Mouse (Mus musculus) T-helper 17 cell (primary cell): Measurements from ENCODE around the gene Gper1.

Source experiments
- in situ Hi-C, 2 experiments: fragments of 300-600 bp; cut with MboI, MseI; formaldehyde crosslinking; loops; 1 replicate in 1 of 2; 2 replicates in 1 of 2; pipeline ENCODE4 v1.15.1; 2025; ENCODE audit warnings: high pct_unique_total_duplicates in 2 of 2

Gene Gper1

DNA sequence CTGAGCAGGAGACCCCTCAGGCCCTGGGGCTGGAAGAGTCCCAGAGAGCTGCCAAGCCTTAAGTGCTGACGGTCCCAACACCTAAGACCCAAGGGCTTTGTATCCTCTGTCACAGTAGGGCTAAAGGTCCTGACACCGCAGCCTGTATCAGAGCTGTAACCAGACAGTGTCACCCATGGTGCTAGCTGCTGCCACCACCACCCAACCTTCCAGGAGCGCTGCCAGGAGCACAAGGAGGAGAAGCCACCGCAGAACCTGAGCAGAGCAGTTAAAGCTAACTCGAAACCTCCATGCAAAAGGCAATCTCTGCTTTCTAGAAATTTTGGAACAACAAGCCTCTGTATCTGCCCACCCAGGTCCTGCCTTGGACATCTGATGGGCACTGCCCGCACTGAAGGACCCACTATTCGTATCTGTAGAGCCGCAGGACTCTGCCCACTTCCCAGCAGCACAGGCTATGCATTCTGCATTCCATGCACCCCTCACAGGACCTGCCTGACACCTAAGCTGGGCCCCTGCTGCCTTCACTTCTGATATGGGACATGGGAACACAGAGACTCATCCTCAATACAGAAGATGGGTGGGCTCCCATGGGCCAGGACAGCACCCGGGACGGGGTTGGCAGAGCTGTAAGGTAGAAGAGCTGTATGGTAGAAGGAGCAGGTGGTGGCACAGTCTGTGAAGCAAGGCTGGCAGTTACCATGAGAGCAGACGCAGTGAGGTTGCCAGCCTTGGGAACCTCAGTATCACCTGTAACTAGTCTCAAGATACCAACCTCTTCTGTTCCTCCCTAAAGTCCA is 18.2 kb downstream of the Gper1 start:
- in situ Hi-C loops = no loop called here

GRCm38 (mm10) chr5:139441726-139442018 is 18.7 kb downstream of the Gper1 start:
- in situ Hi-C loops = no loop called here

- in situ Hi-C loops = no loop called here
These were observed 19.5 kb downstream of the Gper1 start for GRCm38 (mm10) chr5:139442428-139442827.

GRCm38 (mm10) chr5:139442962-139443361 is 20.0 kb downstream of the Gper1 start:
- in situ Hi-C loops = no loop called here

DNA sequence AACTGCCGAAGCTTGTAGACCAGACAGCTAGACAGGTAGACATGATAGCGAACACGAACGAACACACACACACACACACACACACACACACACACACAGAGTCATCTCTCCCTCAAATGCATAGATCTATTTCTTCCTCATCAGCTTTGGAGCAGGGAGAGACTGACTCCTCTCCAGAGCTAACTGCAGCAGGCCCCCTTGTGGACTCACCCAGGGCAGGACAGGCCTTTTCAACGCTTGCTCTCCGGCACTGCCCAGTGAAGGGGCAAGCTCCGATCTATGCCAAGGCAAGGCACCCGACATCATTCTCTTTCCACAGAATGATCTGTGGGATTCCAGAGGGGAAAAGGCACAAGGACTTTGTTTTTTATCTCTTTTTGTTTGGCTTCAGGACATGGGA is 22.3 kb downstream of the Gper1 start:
- in situ Hi-C loops = no loop called here

DNA sequence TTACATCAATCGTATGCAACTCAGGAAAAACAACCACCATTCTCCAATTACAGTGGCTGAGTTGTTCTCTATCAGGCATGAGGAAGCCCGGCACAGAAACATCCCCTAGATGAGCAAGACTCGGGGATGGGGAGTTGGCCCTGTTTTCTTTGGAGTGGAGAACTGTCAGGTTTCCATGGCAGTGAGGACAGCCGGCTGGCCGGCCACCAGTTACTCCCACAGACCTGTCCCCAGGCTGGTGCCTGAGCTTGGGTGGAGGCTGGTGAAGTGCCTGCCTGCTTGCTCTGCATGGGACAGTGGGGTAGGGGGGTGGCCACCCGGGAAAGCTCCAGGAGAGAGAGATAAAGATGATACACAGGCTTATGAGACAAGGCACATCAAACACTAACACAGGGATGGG is 25.1 kb downstream of the Gper1 start:
- in situ Hi-C loops = no loop called here

DNA sequence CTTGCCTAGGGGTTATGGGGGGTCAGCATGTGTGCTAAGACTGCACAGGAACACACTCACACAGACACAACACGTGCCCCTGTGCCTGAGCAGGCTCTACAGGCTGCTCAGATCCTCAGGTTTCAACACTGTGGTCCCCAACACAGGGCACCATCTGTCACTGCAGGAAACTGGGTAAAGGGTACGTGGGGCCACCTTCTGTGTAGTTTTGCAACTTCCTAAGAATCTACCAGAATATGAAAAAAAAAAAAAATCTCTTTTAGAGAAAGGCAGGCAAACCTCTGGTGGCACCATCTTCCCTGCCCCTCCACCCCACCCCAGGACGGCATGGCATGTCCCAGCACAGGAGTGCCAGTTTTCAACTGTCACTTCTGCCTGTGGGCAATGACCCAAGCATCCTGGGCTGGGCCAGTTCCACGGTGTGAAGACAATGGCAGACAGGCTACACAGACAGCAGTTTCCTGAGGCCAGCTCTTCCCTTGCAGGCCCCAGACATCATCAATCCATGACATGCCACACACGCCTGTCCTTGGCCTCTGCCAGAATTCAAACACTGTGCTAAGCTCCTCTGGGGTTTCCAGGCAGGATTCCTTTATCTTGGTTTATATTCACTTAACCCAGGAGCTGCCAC is 26.3 kb downstream of the Gper1 start:
- in situ Hi-C loops = no loop called here

DNA sequence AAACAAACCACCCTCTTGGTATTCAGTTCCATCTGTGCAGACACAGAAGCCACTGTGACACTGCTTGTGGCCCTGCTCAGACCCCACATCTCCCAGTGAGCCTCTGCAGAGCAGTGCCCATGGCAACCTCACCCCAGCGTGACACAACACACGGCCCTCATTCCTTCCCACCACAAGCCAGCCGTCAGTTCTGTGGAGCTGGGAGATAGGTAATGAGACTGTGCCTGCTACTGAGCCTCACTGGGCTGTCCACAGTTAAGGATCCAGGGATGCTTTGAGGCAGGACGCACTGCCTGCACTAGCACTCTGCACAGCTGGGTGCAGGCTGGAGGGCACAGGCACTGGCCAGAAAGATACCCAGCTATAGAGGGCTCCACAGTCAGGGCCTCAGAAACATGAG is 27.0 kb downstream of the Gper1 start:
- in situ Hi-C loops = no loop called here

GRCm38 (mm10) chr5:139453031-139453430 is 30.1 kb downstream of the Gper1 start:
- in situ Hi-C loops = no loop called here

DNA sequence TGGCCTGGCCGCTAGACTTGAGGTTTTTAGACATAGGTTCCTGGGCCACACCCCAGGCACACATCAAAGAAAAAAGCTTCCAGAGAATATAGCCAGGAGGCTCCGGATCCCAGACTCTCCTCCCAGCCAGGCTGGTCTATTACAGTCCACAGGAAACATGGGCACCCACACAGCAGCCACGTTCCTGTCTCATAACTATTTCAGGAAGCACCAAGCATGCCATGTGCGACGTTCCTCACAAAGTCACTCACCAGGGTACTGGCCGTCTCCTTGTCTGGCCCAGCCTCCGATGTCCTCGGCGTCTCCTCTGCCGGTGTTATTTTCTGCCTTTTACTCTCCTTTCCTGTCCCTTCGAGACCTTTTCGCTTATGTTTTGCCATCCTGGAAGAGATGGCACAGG is 32.2 kb downstream of the Gper1 start:
- in situ Hi-C loops = no loop called here

GRCm38 (mm10) chr5:139457241-139457640 is 34.3 kb downstream of the Gper1 start:
- in situ Hi-C loops = no loop called here

GRCm38 (mm10) chr5:139459938-139460337 is 37.0 kb downstream of the Gper1 start:
- in situ Hi-C loops = loop anchor here in 1 of 2 experiments (10.0 kb wide), 1 partner anchor 95 kb away; no protein-coding TSS in a partner anchor

- in situ Hi-C loops = loop anchor here in 1 of 2 experiments (10.0 kb wide), 1 partner anchor 96 kb away; no protein-coding TSS in a partner anchor
These were observed 37.6 kb downstream of the Gper1 start, which contains the start of gene 3110082I17Rik for GRCm38 (mm10) chr5:139460384-139461067. TSS of gene 3110082I17Rik (minus strand) at chr5:139460527.

GRCm38 (mm10) chr5:139464874-139465273 is 41.9 kb downstream of the Gper1 start:
- in situ Hi-C loops = loop anchor here in 1 of 2 experiments (10.0 kb wide), 1 partner anchor 100 kb away; no protein-coding TSS in a partner anchor

GRCm38 (mm10) chr5:139466373-139466772 is 43.4 kb downstream of the Gper1 start:
- in situ Hi-C loops = loop anchor here in 1 of 2 experiments (10.0 kb wide), 1 partner anchor 102 kb away; no protein-coding TSS in a partner anchor

DNA sequence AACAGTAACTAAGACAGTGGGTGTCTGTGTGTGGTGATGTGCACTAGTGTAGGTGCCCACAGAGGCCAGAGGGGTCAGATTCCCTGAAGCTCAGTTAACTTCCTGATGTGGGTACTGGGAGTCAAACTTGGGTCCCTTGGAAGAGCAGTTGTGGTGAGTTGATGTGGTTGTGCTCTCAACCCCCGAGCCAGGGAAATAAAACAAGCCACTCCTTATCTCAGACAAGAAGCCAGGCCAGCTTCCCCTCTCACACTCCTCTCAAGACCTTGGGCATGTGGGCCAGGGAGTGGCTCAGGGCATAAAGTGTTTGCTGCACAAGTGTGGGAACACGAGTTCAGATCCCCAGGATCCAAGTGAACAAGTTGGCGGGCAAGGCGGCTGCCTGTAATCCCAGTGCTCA is 43.9 kb downstream of the Gper1 start:
- in situ Hi-C loops = loop anchor here in 1 of 2 experiments (10.0 kb wide), 1 partner anchor 102 kb away; no protein-coding TSS in a partner anchor

GRCm38 (mm10) chr5:139467998-139468397 is 45.0 kb downstream of the Gper1 start:
- in situ Hi-C loops = loop anchor here in 1 of 2 experiments (10.0 kb wide), 1 partner anchor 103 kb away; no protein-coding TSS in a partner anchor

DNA sequence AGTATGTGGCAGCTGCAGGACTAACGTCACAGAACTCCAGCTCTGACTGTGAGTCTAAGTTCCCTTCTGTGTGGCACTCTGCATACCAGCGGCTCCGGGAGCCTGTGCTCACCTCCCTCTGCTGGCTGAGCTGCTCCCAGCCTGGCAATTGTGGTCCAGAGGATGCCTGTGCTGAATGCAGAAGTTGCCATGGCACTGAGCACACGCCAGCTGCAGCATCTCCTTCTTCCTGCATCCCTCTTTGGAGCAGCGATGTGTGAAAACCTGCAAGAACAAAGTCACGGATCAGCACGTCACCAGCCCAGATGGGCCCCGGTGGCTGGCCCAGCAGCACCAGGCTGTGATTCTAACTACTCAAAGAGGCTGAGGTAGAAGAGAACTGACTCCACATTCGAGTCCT is 51.8 kb downstream of the Gper1 start:
- in situ Hi-C loops = no loop called here
